Mouse (Mus musculus): Measurements from ENCODE around the gene Ncan. TPM values are rescaled to one million over a fixed set of nuclear protein-coding genes. Genes with fewer than 3 reads are reported as not detected.
"Not testable (repeated sequence)": the region's sequence is repeated elsewhere in the genome, so short reads cannot be mapped to it uniquely, and the experiment has no call there.

The Ncan gene
- polyA plus RNA-seq, 1 experiment = 0.33 TPM

DNA sequence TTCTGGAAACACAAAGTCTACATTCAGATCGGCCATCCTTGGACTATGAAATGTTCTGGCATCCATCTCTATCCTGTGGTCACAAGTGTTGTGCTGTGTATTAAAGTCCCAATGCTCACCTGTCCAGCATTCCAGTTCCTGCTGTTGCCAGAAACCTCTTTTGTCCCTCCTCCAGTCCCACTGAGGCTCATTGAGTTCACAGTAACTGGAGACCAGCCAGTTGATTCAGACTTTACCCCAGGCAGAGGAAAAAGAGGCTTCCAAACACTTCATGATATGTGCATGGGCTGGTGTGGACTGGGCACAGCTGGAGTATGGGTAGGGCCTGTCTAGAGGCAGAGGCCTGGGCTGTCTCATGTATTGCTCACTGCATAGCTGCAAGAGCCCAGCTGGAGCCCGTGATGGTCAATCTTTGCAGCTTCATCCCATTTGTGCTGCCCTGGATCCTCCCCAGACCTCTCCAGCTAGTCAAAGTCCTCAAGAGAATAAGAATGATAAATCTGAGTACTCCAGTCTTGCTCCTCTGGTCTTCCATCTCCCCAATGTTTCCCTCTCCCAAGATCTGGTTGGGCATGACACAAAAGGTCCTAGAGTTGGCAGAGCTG, 48.7 kb downstream of the Ncan start:
- TF ChIP-seq CTCF (IDR thresholded peaks at IDR 0.05; ENCODE audit: borderline replicate concordance, insufficient read depth, low read length) = no peak
- TF ChIP-seq POLR2A (IDR thresholded peaks at IDR 0.05; ENCODE audit: low read depth, low read length) = no peak
- Histone ChIP-seq H3K4me1 (ENCODE audit: control insufficient read depth, insufficient read depth, low read length) (no peaks in the 10 kb centered on the region), H3K4me3 (ENCODE audit: insufficient read depth, low read length) (no peak overlapping the region), H3K27ac (ENCODE audit: insufficient read depth, low read length) (no peak overlapping the region)

DNA sequence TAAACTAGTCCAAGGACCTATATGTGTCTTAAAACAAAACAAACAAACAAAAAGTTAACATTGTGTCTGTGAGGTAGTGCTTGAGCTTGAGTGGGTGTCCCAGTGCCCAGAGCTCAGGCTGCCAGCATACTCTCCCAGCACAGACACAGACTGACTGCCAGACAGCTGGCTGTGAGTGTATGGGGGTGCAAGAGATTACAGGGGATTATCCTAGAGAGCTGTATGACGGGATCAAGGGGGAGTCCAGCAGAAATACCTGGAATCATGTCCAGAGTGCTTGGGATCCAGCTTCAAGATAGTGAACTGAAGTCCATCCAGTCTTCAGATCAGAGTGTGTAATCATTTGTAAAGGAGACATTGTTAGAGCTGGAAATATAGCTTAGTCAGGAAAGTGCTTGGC, 63.0 kb downstream of the Ncan start:
- Histone ChIP-seq H3K27ac (ENCODE audit: insufficient read depth, low read length) (no peak overlapping the region), H3K4me1 (ENCODE audit: control insufficient read depth, insufficient read depth, low read length) (no peaks in the 10 kb centered on the region), H3K4me3 (ENCODE audit: insufficient read depth, low read length) (no peak overlapping the region)
- TF ChIP-seq CTCF (IDR thresholded peaks at IDR 0.05; ENCODE audit: borderline replicate concordance, insufficient read depth, low read length) (no peak), POLR2A (IDR thresholded peaks at IDR 0.05; ENCODE audit: low read depth, low read length) (no peak)

DNA sequence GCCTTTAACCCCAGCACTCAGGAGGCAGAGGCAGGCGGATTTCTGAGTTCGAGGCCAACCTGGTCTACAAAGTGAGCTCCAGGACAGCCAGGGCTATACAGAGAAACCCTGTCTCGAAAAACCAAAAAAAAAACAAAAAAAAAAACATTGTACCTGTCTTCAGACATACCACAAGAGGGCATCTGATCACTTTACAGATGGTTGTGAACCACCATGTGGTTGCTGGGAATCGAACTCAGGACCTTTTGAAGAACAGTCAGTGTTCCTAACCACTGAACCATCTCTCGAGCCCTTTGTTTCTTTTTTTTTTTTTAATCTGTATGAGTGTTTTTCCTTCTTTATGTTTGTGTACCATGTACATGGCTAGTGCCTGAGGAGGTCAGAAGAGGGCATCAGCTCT, 70.2 kb downstream of the Ncan start:
- not testable (repeated sequence) for H3K4me3 ChIP-seq (ENCODE audit: insufficient read depth, low read length); H3K27ac ChIP-seq (ENCODE audit: insufficient read depth, low read length)

DNA sequence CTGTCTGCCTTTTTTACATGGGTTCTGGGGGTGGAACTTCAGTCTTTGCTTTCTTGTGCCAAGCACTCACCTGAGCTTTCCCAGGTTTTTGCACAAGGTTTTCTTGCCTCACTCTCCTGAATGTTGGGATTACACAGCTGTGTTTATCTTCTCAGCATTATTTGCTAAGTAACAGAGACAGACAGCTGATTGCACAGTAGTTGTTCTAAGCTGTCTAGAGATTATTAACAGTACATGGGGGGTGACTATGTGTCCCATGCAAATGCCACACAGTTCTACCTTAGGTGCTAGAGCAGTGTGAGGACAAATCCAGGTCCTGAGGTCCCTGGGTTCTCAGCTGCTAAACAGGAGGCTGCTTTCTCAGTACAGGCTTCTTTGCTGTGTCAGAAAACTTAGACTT, 71.0 kb downstream of the Ncan start:
- TF ChIP-seq CTCF (IDR thresholded peaks at IDR 0.05; ENCODE audit: borderline replicate concordance, insufficient read depth, low read length) (no peak), POLR2A (IDR thresholded peaks at IDR 0.05; ENCODE audit: low read depth, low read length) (no peak)
- Histone ChIP-seq H3K4me1 (ENCODE audit: control insufficient read depth, insufficient read depth, low read length) (peaks cover 2% of the 10 kb centered on the region; the same call in 1 of the 2 replicates), H3K4me3 (ENCODE audit: insufficient read depth, low read length) (no peak overlapping the region), H3K27ac (ENCODE audit: insufficient read depth, low read length) (no peak overlapping the region)

More for the DNA sequence above, 70.2 kb downstream of the Ncan start:
- not testable (repeated sequence) for H3K4me1 ChIP-seq (ENCODE audit: control insufficient read depth, insufficient read depth, low read length)

DNA sequence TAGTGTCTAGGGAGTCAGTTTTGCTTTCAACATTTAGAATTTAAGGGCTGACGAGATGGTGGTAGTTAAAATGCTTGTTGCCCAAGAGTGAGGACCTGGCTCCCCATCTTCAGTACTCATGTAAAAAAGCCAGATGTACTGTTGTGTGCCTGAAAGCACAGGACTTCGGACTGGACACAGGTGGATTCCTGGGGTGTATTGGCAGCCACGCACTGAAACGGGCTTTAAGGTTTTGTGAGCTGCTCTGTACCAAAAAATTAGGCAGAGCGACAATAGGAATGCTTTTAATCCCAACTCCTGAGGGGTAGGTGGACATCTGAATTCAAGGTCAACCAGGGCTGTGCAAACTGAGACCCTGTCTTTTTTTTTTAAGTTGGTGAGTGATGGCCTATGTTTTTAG, 76.7 kb downstream of the Ncan start:
- Histone ChIP-seq H3K4me3 (ENCODE audit: insufficient read depth, low read length) (peak overlapping the region; percentile 81), H3K27ac (ENCODE audit: insufficient read depth, low read length) (no peak overlapping the region), H3K4me1 (ENCODE audit: control insufficient read depth, insufficient read depth, low read length) (peaks cover 5% of the 10 kb centered on the region)
- no peak for TF ChIP-seq CTCF (IDR thresholded peaks at IDR 0.05; ENCODE audit: borderline replicate concordance, insufficient read depth, low read length)
- TF ChIP-seq POLR2A (IDR thresholded peaks at IDR 0.05; ENCODE audit: low read depth, low read length) = no peak

Other genes with a start within 250 kb of the Ncan start
- not detected in 2 replicates for gene Cilp2, start 233.2 kb downstream of the Ncan start, polyA plus RNA-seq (2011; ENCODE audit: insufficient read length, low read depth, missing spikeins)
- 0.39 and 0.50 TPM in 2 replicates for gene Tssk6, start 218.7 kb downstream of the Ncan start, polyA plus RNA-seq (2011; ENCODE audit: insufficient read length, low read depth, missing spikeins)
- gene Ndufa13, start 218.3 kb downstream of the Ncan start, polyA plus RNA-seq (2011; ENCODE audit: insufficient read length, low read depth, missing spikeins) = 62.9 and 77.5 TPM in 2 replicates
- not detected in 2 replicates for gene Yjefn3, start 218.2 kb downstream of the Ncan start, polyA plus RNA-seq (2011; ENCODE audit: insufficient read length, low read depth, missing spikeins)
- gene Gatad2a, start 124.5 kb downstream of the Ncan start, polyA plus RNA-seq (2011; ENCODE audit: insufficient read length, low read depth, missing spikeins) = 63.8 and 67.2 TPM in 2 replicates
- gene Mau2, start 78.1 kb downstream of the Ncan start, polyA plus RNA-seq (2011; ENCODE audit: insufficient read length, low read depth, missing spikeins) = 25.8 and 31.6 TPM in 2 replicates
- 20.5 and 23.9 TPM in 2 replicates for gene Sugp1, start 78.1 kb downstream of the Ncan start, polyA plus RNA-seq (2011; ENCODE audit: insufficient read length, low read depth, missing spikeins)
- gene Tm6sf2, start 47.9 kb downstream of the Ncan start, polyA plus RNA-seq (2011; ENCODE audit: insufficient read length, low read depth, missing spikeins) = 1.0 TPM in 2 replicates
- 0.84 and 1.1 TPM in 2 replicates for gene Hapln4, start 37.4 kb downstream of the Ncan start, polyA plus RNA-seq (2011; ENCODE audit: insufficient read length, low read depth, missing spikeins)
- 13.4 and 14.4 TPM in 2 replicates for gene Nr2c2ap, start 10.5 kb upstream of the Ncan start, polyA plus RNA-seq (2011; ENCODE audit: insufficient read length, low read depth, missing spikeins)
- gene Rfxank, start 18.3 kb upstream of the Ncan start, polyA plus RNA-seq (2011; ENCODE audit: insufficient read length, low read depth, missing spikeins) = 7.4 and 10.1 TPM in 2 replicates
- 59.2 and 65.3 TPM in 2 replicates for gene Borcs8, start 18.6 kb upstream of the Ncan start, polyA plus RNA-seq (2011; ENCODE audit: insufficient read length, low read depth, missing spikeins)
- not detected in 2 replicates for gene Mef2b, start 18.8 kb upstream of the Ncan start, polyA plus RNA-seq (2011; ENCODE audit: insufficient read length, low read depth, missing spikeins)
- gene Tmem161a, start 51.5 kb upstream of the Ncan start, polyA plus RNA-seq (2011; ENCODE audit: insufficient read length, low read depth, missing spikeins) = 66.2 and 84.2 TPM in 2 replicates
- 5.3 and 6.6 TPM in 2 replicates for gene Slc25a42, start 91.4 kb upstream of the Ncan start, polyA plus RNA-seq (2011; ENCODE audit: insufficient read length, low read depth, missing spikeins)
- gene Sugp2, start 113.4 kb upstream of the Ncan start, polyA plus RNA-seq (2011; ENCODE audit: insufficient read length, low read depth, missing spikeins) = 26.4 and 28.9 TPM in 2 replicates
- gene Armc6, start 113.6 kb upstream of the Ncan start, polyA plus RNA-seq (2011; ENCODE audit: insufficient read length, low read depth, missing spikeins) = 11.0 and 14.9 TPM in 2 replicates
- gene Homer3, start 162.0 kb upstream of the Ncan start, polyA plus RNA-seq (2011; ENCODE audit: insufficient read length, low read depth, missing spikeins) = 42.2 and 54.0 TPM in 2 replicates
- gene Ddx49, start 181.6 kb upstream of the Ncan start, polyA plus RNA-seq (2011; ENCODE audit: insufficient read length, low read depth, missing spikeins) = 24.8 and 31.6 TPM in 2 replicates
- gene Cope, start 181.6 kb upstream of the Ncan start, polyA plus RNA-seq (2011; ENCODE audit: insufficient read length, low read depth, missing spikeins) = 129 and 132 TPM in 2 replicates
- 2.6 and 3.2 TPM in 2 replicates for gene Cers1, start 194.9 kb upstream of the Ncan start, polyA plus RNA-seq (2011; ENCODE audit: insufficient read length, low read depth, missing spikeins)
- not detected in 2 replicates for gene Gdf1, start 208.9 kb upstream of the Ncan start, polyA plus RNA-seq (2011; ENCODE audit: insufficient read length, low read depth, missing spikeins)
- 25.6 and 25.8 TPM in 2 replicates for gene Upf1, start 232.4 kb upstream of the Ncan start, polyA plus RNA-seq (2011; ENCODE audit: insufficient read length, low read depth, missing spikeins)

Measured in embryonic fibroblast, embryonic 13.5 days (primary cell).